Mouse (Mus musculus): ENCODE data around the gene Mllt11. TPM values are rescaled to one million over a fixed set of nuclear protein-coding genes. Genes with fewer than 3 reads are reported as not detected.

Gene Mllt11
- polyA plus RNA-seq, 1 experiment from 2014 or later, result 14.2 TPM

- H3K27me3 ChIP-seq (ENCODE audit: control insufficient read depth, insufficient read depth, low read length), result no peaks in the 10 kb centered on the region
- H3K9me3 ChIP-seq (ENCODE audit: control insufficient read depth, low read length), result no peaks in the 10 kb centered on the region
- H3K4me1 ChIP-seq (ENCODE audit: control insufficient read depth in 2 of 2, insufficient read depth in 2 of 2, low read length in 2 of 2), result no peaks in the 10 kb centered on the region
- 51% methylated on average over 11 of the region's 11 CpGs for WGBS
- H3K9ac ChIP-seq (ENCODE audit: low read length), result no peak overlapping the region
- no peak overlapping the region for H3K27ac ChIP-seq (replicated peaks in 1 of 2; ENCODE audit: control insufficient read depth in 1 of 2, insufficient read depth in 1 of 2, low read depth in 2 of 2, low read length in 2 of 2)
- H3K4me3 ChIP-seq (ENCODE audit: control insufficient read depth in 1 of 2, insufficient read depth in 1 of 2, low read depth in 1 of 2, low read length in 2 of 2), result no peak overlapping the region
- no peak for ATAC-seq (ENCODE audit: insufficient number of reproducible peaks, insufficient read depth, low FRiP score, low read depth)
- H3K4me2 ChIP-seq (ENCODE audit: low read length), result no peak overlapping the region
- peaks cover 94% of the 10 kb centered on the region for H3K36me3 ChIP-seq (ENCODE audit: control insufficient read depth, insufficient read depth, low read length)
Measured at GRCm38 (mm10) chr3:95263089-95263739, 31.2 kb upstream of the Mllt11 start.

DNA sequence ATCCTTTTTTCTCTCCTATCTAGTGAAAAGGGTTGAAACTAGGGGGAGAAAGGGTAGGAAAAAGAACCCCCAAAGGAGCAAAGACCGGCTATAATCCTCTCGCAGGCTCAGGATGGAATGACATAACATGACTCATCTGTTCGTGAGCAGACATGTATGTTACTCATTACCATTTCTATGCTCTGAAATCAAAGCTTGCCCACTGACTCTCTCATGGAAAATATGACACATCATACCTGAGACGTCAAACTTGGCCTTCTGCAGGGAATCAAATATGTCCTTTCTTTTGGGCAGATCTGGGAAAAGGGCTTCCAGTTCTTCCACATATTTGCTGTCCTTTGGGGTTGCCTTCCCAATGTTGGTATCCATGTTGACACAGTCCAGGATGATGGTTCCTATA lies 30.0 kb upstream of the Mllt11 start:
- Histone ChIP-seq H3K36me3 (ENCODE audit: control insufficient read depth, insufficient read depth, low read length) (peaks cover 94% of the 10 kb centered on the region), H3K27ac (replicated peaks in 1 of 2; ENCODE audit: control insufficient read depth in 1 of 2, insufficient read depth in 1 of 2, low read depth in 2 of 2, low read length in 2 of 2) (no peak overlapping the region), H3K27me3 (ENCODE audit: control insufficient read depth, insufficient read depth, low read length) (no peaks in the 10 kb centered on the region), H3K4me1 (ENCODE audit: control insufficient read depth in 2 of 2, insufficient read depth in 2 of 2, low read length in 2 of 2) (no peaks in the 10 kb centered on the region), H3K4me2 (ENCODE audit: low read length) (no peak overlapping the region), H3K9ac (ENCODE audit: low read length) (no peak overlapping the region), H3K4me3 (ENCODE audit: control insufficient read depth in 1 of 2, insufficient read depth in 1 of 2, low read depth in 1 of 2, low read length in 2 of 2) (no peak overlapping the region), H3K9me3 (ENCODE audit: control insufficient read depth, low read length) (no peaks in the 10 kb centered on the region)
- ATAC-seq (ENCODE audit: insufficient number of reproducible peaks, insufficient read depth, low FRiP score, low read depth), result no peak
- 86% methylated on average over 4 of the region's 4 CpGs for WGBS

DNA sequence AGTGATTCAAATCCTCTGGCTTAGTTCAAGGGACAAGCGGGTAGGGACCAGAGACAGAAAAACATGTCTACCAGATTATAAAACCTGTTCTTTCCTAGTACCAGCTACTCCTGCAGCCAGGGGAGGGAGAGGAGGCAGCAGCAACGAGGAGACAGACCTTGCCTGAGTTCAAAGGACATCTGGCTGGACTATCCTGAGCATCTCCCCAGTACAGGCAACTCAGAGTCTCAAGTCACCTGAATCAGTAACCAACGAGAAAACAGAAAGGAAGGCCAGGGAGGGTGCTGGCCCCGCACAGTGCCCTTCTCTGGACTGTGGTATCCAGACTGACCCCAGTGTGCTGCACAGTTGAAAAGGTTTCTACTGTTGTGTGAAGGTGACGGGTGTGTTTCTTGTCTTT lies 25.0 kb upstream of the Mllt11 start:
- Histone ChIP-seq H3K27ac (replicated peaks in 1 of 2; ENCODE audit: control insufficient read depth in 1 of 2, insufficient read depth in 1 of 2, low read depth in 2 of 2, low read length in 2 of 2) (no peak overlapping the region), H3K36me3 (ENCODE audit: control insufficient read depth, insufficient read depth, low read length) (peaks cover 93% of the 10 kb centered on the region), H3K27me3 (ENCODE audit: control insufficient read depth, insufficient read depth, low read length) (no peaks in the 10 kb centered on the region), H3K4me3 (ENCODE audit: control insufficient read depth in 1 of 2, insufficient read depth in 1 of 2, low read depth in 1 of 2, low read length in 2 of 2) (no peak overlapping the region), H3K4me2 (ENCODE audit: low read length) (no peak overlapping the region), H3K9me3 (ENCODE audit: control insufficient read depth, low read length) (no peaks in the 10 kb centered on the region), H3K9ac (ENCODE audit: low read length) (no peak overlapping the region), H3K4me1 (ENCODE audit: control insufficient read depth in 2 of 2, insufficient read depth in 2 of 2, low read length in 2 of 2) (no peaks in the 10 kb centered on the region)
- WGBS, result 88% methylated on average over 5 of the region's 5 CpGs
- ATAC-seq (ENCODE audit: insufficient number of reproducible peaks, insufficient read depth, low FRiP score, low read depth), result no peak

DNA sequence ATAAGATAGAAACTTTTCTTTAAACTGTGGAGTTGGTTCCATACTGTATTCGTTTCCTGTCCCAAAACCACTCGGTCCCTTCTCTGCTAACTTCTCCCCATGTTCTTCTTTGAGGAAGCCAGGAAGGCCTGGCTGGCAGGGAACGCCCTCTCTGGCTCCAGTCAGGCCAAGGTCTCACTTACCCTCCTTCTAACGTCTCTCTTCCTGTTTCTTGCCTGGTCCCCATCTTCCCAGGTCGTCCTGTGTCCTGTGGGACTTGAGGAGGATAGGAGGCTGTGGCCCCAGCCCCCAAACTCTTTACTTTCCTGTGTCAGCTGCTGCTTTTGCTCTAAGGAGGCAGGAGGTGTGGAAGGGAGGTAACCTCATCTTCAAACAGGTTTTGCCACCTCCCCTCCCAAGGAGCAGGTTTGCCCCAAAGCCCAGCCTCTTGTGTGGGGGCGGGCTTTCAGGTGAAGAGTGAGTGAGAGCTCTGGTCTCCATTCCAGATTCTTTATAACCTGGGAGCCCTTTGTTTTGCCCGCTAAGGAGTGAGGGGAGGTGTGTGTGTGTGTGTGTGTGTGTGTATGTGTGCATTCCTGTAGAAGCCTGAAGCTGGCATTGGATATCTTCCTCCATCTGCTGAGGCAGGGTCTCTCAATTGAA lies 18.9 kb upstream of the Mllt11 start, which contains the start of gene Bnipl:
Gene Bnipl, minus strand, starts transcription at position 411 of the 642 bp plus-strand sequence.
- no peak within 1 kb of the TSS for H3K27ac ChIP-seq (replicated peaks in 1 of 2; ENCODE audit: control insufficient read depth in 1 of 2, insufficient read depth in 1 of 2, low read depth in 2 of 2, low read length in 2 of 2)
- H3K9ac ChIP-seq (ENCODE audit: low read length), result no peak within 1 kb of the TSS
- no peak for ATAC-seq (ENCODE audit: insufficient number of reproducible peaks, insufficient read depth, low FRiP score, low read depth)
- no peak within 1 kb of the TSS for H3K4me3 ChIP-seq (ENCODE audit: control insufficient read depth in 1 of 2, insufficient read depth in 1 of 2, low read depth in 1 of 2, low read length in 2 of 2)
- H3K9me3 ChIP-seq (ENCODE audit: control insufficient read depth, low read length), result no peaks in the 10 kb centered on the region
- H3K27me3 ChIP-seq (ENCODE audit: control insufficient read depth, insufficient read depth, low read length), result no peaks in the 10 kb centered on the region
- 46% methylated on average over 7 of the region's 7 CpGs for WGBS
- peaks cover 42% of the 10 kb centered on the region for H3K36me3 ChIP-seq (ENCODE audit: control insufficient read depth, insufficient read depth, low read length)
- H3K4me1 ChIP-seq (ENCODE audit: control insufficient read depth in 2 of 2, insufficient read depth in 2 of 2, low read length in 2 of 2), result no peaks in the 10 kb centered on the region
- no peak within 1 kb of the TSS for H3K4me2 ChIP-seq (ENCODE audit: low read length)

GRCm38 (mm10) chr3:95250361-95250760 lies 18.4 kb upstream of the Mllt11 start:
- Histone ChIP-seq H3K27me3 (ENCODE audit: control insufficient read depth, insufficient read depth, low read length) (no peaks in the 10 kb centered on the region), H3K36me3 (ENCODE audit: control insufficient read depth, insufficient read depth, low read length) (peaks cover 37% of the 10 kb centered on the region), H3K9me3 (ENCODE audit: control insufficient read depth, low read length) (no peaks in the 10 kb centered on the region), H3K9ac (ENCODE audit: low read length) (no peak overlapping the region), H3K4me1 (ENCODE audit: control insufficient read depth in 2 of 2, insufficient read depth in 2 of 2, low read length in 2 of 2) (no peaks in the 10 kb centered on the region), H3K27ac (replicated peaks in 1 of 2; ENCODE audit: control insufficient read depth in 1 of 2, insufficient read depth in 1 of 2, low read depth in 2 of 2, low read length in 2 of 2) (no peak overlapping the region), H3K4me3 (ENCODE audit: control insufficient read depth in 1 of 2, insufficient read depth in 1 of 2, low read depth in 1 of 2, low read length in 2 of 2) (no peak overlapping the region), H3K4me2 (ENCODE audit: low read length) (no peak overlapping the region)
- ATAC-seq (ENCODE audit: insufficient number of reproducible peaks, insufficient read depth, low FRiP score, low read depth), result no peak
- 72% methylated on average over 5 of the region's 5 CpGs for WGBS

- H3K4me3 ChIP-seq (ENCODE audit: control insufficient read depth in 1 of 2, insufficient read depth in 1 of 2, low read depth in 1 of 2, low read length in 2 of 2), result no peak overlapping the region
- ATAC-seq (ENCODE audit: insufficient number of reproducible peaks, insufficient read depth, low FRiP score, low read depth), result no peak
- H3K9me3 ChIP-seq (ENCODE audit: control insufficient read depth, low read length), result no peaks in the 10 kb centered on the region
- peaks cover 14% of the 10 kb centered on the region for H3K36me3 ChIP-seq (ENCODE audit: control insufficient read depth, insufficient read depth, low read length)
- H3K4me1 ChIP-seq (ENCODE audit: control insufficient read depth in 2 of 2, insufficient read depth in 2 of 2, low read length in 2 of 2), result no peaks in the 10 kb centered on the region
- no peaks in the 10 kb centered on the region for H3K27me3 ChIP-seq (ENCODE audit: control insufficient read depth, insufficient read depth, low read length)
- H3K27ac ChIP-seq (replicated peaks in 1 of 2; ENCODE audit: control insufficient read depth in 1 of 2, insufficient read depth in 1 of 2, low read depth in 2 of 2, low read length in 2 of 2), result no peak overlapping the region
- no peak overlapping the region for H3K9ac ChIP-seq (ENCODE audit: low read length)
- H3K4me2 ChIP-seq (ENCODE audit: low read length), result no peak overlapping the region
- 74% methylated on average over 1 of the region's 1 CpGs for WGBS
Measured at GRCm38 (mm10) chr3:95247660-95248336, 15.8 kb upstream of the Mllt11 start.

- Histone ChIP-seq H3K9ac (ENCODE audit: low read length) (no peak overlapping the region), H3K27me3 (ENCODE audit: control insufficient read depth, insufficient read depth, low read length) (no peaks in the 10 kb centered on the region), H3K4me1 (ENCODE audit: control insufficient read depth in 2 of 2, insufficient read depth in 2 of 2, low read length in 2 of 2) (no peaks in the 10 kb centered on the region; a peak in 1 of 4 replicates), H3K4me2 (ENCODE audit: low read length) (no peak overlapping the region), H3K27ac (replicated peaks in 1 of 2; ENCODE audit: control insufficient read depth in 1 of 2, insufficient read depth in 1 of 2, low read depth in 2 of 2, low read length in 2 of 2) (no peak overlapping the region), H3K4me3 (ENCODE audit: control insufficient read depth in 1 of 2, insufficient read depth in 1 of 2, low read depth in 1 of 2, low read length in 2 of 2) (no peak overlapping the region), H3K9me3 (ENCODE audit: control insufficient read depth, low read length) (no peaks in the 10 kb centered on the region), H3K36me3 (ENCODE audit: control insufficient read depth, insufficient read depth, low read length) (peaks cover 5% of the 10 kb centered on the region; the same call in 1 of the 2 replicates)
- WGBS, result 74% methylated on average over 5 of the region's 5 CpGs
- ATAC-seq (ENCODE audit: insufficient number of reproducible peaks, insufficient read depth, low FRiP score, low read depth), result no peak
Measured at GRCm38 (mm10) chr3:95246465-95247231, 14.7 kb upstream of the Mllt11 start.
